Mouse (Mus musculus): Measurements from ENCODE around the gene Primpol.
"Not testable (repeated sequence)": the region's sequence is repeated elsewhere in the genome, so short reads cannot be mapped to it uniquely, and the experiment has no call there.

The Primpol gene

DNA sequence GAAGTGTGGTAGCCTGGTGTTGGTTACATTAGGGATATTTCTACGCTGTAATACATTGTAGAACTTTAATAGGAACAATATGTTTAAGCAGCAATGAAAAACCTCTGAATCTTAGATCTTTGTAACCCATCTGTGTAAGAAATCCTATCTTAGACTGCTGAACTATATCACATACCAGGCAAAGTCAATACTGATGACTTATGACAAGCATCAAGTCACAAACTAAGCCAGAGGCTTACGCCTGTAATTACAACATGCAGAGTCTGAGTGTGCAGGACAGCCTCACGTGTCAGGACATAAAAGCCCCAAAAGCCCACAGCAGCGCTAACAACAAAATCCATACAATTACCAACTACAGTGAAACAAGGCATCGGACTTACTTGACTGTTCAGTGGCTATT lies 13.4 kb downstream of the Primpol start:
- DNase-seq (ENCODE audit: low spot score in 2 of 2): no peak

DNA sequence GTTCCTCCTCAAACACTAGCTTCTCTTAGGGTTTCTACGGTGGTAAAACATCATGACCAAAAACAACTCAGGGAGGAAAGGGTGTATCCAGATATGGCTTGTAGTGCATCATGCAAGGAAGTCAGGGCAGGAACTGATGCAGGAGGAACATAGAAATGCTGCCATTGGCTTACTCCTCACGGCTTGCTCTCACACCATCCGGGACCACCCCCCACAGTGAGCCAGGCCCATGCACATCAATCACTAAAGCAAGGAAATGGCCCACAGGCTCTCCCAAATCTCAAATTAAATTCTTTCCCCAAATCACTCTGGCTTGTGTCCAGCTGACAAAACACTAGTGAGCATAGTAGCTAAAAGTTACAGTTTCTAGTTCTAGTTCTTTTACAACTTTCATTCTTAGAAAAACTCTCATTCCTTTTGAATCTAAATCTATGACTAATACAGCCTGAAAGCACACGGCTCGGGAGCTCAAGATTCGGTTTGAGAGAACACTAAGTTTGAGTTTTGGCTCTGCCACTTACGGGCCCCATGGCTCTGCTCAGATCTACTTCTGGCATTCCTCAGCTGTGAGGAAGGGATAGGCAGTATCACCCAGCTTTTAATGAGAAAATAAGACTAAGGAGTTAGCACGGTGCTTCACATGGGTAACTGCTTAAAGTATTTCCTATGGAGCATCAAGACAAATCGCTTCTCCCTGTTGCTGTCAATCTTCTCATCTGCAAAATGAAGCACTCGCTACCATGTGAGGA lies 15.9 kb downstream of the Primpol start:
- no peak for DNase-seq (ENCODE audit: low spot score in 2 of 2)

DNA sequence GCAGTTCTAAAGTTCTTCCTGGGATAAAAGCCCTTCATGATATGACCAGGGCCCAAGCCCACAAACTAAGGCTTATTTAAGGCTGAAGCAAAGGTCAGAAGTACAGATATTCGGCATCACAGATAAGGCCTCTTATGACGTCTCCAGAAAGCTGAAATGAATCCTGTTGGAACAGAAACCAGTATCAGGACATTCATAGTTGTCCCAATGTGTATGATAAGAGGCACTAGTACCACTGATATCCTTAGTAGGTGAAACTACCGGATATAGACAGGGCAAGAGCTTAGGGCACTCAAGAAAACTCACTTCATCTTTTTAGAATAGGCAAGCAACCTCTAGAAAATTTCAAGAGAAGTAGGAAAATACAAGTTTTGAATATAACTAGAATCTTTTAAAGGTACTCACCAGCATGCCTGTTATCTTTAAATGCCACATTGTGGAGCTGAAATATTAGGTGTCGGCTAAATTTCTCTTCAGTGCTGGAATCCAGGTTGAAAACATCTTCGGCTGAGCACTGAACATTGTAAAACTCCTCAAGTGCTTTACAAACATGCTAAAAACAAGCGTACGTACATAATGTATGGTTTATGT lies 17.6 kb downstream of the Primpol start:
- DNase-seq (ENCODE audit: low spot score in 2 of 2): no peak

DNA sequence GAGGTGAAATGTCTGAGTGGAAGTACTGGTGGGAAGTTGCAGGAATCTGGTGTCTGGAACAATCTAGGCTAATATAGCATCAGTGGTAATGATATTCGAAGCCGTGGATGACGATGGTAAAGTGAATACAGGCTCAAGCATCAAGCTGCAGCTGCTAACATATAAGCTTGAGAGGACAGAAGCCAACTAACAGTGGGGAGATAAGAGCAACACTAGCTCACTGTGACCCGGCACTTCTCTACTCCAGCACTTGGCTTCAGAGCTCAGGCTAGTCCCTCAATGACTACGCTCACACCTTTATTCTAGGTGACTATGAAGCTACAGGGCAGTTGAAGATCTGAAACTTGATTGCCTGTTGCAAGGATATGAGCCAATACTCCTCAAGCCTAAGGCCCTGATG lies 18.3 kb downstream of the Primpol start:
- DNase-seq (ENCODE audit: low spot score in 2 of 2): no peak

DNA sequence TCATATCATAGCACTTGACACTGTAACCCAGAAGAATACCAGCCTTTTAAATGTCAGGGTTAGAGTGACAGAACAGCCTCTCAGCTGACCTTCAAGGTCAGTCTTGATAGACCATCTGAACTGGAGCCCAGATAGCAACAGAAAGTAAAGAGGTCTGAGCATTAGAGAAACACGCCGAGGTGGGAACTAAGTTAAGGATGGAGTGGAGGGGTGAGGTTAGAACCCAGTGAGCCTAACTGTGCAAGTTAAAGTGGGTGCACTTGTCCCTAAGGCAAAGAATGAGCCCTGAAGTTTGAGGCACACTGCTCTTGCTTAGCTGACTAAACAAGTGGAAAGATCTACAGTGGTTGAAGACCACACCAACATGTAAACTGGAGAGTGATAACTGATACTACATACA lies 18.9 kb downstream of the Primpol start:
- no peak for DNase-seq (ENCODE audit: low spot score in 2 of 2)

DNA sequence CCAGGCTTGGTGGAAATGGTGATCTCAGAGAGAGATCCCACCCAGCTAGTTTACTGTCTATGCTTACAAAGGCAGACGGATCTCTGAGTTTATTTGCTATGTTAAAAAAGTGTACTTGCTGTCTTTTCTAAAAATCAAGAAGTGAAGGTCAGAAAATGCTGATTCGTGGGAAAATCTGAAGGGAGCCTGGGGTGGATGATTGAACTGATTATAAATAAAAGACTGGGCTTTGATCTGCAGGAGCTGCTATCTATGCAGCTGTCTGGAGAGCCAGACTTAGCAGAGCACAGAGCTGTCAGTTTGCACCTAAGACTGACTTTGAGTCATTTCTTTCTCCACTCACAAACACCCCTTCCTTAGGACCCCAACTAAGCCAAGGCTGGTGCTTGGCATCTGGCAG lies 19.6 kb downstream of the Primpol start:
- DNase-seq (ENCODE audit: low spot score in 2 of 2): no peak

DNA sequence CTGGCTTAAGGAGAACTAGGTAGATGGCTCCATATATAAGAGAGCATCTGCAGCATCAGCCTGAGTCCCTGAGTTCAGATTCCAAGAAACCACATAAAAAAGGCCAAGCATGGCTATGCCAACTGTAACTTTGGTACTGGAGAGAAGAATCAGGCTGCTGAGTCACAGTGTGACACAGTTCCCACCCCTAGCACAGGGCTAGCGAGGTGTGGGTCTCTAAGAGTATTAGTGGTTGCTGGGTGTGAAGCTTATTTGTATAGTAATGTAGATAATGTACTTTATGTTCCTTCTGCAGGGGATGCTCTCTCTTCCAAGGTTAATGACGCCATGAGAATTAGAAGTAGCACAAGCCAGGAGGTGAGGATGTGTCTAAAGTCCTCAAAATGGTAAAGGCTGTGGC lies 20.5 kb downstream of the Primpol start:
- no peak for DNase-seq (ENCODE audit: low spot score in 2 of 2)

DNA sequence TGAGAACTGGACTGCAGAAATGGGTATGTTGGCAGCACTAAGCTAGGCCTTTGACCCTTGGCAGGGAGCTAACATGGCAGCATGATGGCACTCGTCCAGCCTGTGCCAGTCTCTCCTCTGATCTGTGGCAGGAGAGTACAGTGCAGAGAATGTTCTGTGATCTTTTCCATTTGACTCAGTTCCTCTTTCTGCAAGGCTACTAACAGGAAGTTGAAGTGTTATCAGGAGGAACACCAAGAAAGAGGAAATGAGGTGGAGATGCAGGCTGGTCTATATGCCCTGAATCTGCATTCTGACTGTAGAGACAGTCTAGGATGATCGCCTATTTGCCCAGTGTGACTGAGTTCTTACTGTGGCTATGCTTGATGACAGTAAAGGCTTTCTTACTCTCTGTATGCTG lies 21.4 kb downstream of the Primpol start:
- no peak for DNase-seq (ENCODE audit: low spot score in 2 of 2)

DNA sequence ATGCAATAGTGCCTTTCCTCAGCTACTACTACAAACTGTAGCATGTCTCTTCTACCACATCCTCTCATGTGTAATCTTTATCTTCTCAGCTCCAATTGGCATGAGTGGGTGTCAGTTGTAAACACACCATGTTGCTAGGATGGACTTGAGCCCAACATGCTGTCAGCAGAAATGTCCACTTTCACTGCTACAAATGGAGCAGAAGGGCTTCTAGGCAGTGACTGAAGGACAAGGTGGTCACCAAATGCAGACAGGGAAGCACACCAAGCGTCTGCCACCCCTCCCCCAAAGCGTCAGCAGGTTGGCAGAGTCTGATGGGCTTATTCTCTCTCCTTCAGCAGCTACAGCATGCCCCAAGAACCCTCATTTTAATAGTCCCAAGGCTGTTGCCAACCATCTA lies 23.2 kb downstream of the Primpol start:
- DNase-seq (ENCODE audit: low spot score in 2 of 2): no peak

DNA sequence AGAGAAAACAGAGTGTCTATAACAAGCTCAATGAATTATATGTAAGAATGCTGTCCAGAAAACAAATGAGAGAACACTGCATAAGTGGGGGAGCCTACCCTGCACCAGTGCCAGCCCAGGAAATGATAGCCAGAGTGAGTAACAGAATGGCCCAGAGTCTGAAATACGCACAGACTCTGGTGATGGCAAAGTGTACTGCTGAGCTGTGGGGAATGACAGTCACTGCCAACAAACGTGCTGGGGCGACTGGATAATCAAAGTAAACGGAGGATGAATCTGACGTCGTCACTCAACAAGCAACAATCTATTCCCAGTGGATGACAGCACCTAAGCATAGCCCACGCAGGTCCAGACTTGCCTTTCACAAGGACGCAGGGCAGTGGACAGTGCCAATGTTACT lies 23.9 kb downstream of the Primpol start:
- DNase-seq (ENCODE audit: low spot score in 2 of 2): no peak

DNA sequence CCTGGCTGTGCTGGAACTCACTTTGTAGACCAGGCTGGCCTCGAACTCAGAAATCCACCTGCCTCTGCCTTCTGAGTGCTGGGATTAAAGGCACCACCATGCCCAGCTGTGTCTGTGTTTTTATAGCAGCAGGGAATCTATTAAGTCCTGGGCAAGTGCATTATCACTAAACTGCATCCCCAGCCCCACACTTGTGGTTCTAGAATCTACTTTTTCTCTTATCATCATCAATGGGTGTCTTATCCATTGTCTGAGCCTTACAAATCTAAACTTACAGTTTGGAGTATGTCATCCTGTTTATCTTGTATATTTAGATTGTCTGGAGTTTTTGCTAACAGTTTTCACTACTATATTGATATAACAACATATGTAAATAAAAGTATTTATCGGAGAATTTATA lies 28.3 kb downstream of the Primpol start:
- no peak for DNase-seq (ENCODE audit: low spot score in 2 of 2)

DNA sequence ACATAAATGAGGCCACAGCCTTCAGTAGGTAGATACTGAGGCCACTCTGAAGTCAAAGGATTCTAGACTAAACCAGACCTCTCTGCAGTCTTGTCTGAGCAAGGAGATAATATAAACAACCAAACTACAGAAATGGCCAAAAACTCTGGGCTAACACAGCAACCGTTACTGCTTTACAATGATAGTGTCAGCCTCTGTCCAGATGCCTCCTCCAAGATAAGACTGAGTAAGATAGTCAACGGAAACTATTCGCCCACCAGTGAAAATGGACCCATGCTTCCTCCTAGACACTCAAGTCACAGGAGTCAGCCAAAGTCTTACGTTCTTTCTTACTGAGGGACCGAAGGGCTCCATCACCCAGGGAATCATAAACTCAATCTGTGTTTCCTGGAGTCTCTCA lies 29.1 kb downstream of the Primpol start:
- no peak for DNase-seq (ENCODE audit: low spot score in 2 of 2)

DNA sequence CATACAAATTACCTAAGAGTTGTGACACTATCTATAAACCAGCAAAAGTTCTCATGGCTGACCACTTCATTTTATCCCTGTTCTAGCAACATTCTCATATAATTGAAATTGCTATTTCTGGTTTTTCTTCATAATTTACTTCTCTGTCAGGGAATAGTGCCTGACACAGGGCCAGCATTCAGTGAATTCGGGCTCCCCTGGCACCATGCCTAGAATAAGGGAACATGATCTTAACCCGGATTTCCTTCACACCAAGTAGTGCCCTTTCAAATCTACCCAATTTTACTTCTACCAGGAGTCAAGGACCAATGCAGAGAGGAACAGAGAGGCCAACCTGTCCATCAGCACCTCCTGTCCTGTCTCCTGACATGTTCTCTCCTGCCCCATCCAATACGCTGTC lies 31.4 kb downstream of the Primpol start:
- DNase-seq (ENCODE audit: low spot score in 2 of 2): no peak

DNA sequence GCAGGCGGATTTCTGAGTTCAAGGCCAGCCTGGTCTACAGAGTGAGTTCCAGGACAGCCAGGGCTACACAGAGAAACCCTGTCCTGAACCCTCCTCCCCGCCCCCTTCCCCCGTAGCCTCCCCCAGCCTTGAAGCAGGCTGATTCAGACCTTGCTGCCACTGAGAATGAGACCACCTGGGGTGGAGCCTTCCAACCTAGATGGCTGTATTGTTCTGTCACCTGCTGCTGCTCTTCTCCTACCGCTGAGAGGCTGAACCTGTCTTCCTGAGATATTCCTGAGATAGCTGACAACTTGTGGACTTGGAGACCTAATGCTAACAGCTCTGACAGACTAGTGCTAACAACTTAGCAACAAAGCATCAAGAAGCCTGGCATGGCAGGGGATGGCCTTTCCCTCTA lies 32.7 kb downstream of the Primpol start:
- DNase-seq (ENCODE audit: low spot score in 2 of 2): not testable (repeated sequence)

DNA sequence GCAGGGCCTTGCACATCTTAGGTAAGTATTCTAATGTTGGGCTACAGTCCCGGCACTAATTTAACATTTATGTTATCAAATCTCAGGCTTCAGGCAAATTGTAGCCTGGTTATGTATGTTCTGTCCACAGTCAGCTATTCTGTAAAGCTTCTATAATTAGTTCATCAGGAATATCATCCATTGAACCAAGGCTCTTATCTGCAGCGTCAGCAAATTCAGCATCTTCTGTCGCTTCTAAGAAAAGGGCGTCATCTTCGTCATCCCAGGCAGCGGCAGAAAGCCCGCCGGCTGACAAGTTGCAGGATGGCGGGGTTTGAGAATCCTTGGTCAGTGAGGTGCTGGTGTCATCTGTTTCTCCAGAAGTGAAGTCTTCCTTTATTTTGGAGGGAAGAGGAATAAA lies 38.2 kb downstream of the Primpol start:
- no peak for DNase-seq (ENCODE audit: low spot score in 2 of 2)

DNA sequence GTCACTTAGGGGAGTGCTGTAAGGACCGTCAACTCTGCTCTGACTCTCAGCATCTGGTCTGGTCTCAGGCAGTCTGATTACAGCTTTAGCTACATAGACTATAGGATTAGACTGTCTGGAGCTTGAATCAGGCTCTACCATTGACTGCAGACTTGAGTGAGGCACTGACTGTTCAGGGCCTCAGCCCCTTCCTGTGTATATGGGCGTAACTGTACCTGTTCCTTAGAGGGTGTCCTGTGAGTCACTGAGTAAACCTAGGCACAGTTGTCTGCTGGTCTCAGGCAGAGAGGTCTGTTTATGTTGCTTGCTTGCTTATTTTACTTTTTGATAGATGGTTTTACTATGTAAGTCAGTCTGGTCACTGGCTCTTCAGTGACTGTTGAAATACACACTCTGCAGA lies 43.0 kb downstream of the Primpol start:
- DNase-seq (ENCODE audit: low spot score in 2 of 2): no peak

DNA sequence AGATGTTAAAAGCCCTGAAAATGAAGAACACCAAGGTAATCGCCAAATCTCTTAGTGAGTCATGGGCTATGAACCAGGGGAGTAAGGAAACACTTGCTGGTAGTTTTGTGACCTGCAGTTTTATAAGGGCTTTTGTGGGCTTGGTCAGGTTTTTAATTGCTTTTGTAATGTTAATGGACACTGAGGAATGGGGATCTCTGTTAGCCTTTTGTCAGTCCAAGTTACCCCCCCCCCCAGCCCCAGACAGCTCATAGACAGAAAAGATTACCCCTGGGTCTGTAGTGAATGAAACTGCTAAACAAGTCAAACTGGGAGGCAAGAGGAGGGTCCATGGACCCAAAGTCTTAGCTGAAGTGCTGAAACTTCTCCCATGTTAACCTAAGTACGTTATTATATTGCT lies 43.6 kb downstream of the Primpol start:
- no peak for DNase-seq (ENCODE audit: low spot score in 2 of 2)

DNA sequence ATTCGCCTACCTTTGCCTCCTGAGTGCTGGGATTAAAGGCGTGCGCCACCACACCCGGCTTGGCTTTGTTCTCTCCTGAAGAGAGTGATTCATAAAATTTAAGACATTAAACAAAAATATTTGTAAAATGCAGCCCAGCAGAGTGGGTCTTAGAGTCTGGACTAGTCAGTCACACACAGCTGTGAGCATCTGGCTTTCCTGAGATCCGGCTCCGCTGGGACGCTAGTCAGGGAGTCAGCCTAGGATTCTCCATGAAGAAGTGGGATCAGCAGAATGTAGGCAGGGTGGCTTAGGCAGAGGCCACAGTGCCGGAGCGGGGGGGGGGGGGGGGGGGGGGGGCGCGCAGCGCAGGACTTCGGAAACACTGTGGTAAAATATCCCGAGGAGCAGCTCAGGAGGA lies 46.3 kb downstream of the Primpol start:
- DNase-seq (ENCODE audit: low spot score in 2 of 2): no peak

DNA sequence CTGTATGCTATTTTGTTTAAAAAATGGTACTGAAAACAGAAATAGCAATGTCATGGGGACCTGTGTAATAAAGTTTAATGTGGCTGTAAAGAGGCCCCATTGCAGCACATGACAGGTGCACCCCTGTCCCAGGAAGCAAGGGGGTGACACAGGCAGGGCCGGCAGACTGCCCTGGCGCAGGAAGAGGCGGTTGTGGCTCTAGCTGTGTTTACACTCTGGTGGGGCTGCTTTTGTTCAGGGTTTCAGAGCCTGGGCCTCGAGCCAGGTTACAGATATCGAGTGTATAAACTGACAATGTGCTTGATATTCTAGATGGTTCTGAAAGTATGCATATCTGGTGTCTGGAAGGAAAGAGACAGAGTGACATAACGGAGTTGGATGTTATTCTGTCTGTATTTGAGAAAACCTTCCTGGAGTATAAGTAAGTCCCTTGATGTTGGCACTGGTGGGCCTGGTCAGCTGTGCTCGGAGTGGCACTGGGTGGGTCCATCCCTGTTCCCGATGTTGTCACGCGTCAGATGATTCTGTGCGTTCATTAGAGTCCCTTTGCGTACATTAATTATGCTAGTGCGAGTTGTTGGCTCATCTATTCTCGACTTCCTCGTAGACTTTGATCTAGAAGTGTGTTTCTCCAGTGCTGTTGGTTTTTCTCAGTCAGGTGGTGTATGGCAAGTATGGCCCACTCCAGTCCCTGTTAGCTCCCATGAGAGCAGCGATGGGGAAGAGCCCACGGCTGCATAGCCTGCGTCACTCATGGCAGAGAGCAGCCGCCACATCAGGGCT lies 47.2 kb downstream of the Primpol start:
- DNase-seq (ENCODE audit: low spot score in 2 of 2): no peak

DNA sequence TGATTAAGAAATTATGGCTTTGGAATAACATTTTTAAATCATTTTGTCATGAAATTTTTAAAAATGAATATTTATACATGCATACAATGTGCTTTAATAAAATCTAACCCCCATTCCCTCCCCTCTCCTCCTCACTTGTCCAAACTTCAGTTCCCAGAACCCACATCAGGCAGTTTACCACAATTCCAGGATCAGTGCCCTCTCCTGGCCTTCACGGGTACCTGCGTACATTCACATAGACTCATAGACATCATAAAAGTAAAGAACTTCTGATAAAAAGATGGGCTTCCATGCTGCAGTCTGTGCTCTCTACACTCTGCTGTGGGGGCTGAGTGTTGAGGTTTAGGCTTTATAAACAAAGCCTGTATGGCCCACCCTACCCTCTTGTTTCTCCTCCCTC lies 48.1 kb downstream of the Primpol start:
- no peak for DNase-seq (ENCODE audit: low spot score in 2 of 2)

DNA sequence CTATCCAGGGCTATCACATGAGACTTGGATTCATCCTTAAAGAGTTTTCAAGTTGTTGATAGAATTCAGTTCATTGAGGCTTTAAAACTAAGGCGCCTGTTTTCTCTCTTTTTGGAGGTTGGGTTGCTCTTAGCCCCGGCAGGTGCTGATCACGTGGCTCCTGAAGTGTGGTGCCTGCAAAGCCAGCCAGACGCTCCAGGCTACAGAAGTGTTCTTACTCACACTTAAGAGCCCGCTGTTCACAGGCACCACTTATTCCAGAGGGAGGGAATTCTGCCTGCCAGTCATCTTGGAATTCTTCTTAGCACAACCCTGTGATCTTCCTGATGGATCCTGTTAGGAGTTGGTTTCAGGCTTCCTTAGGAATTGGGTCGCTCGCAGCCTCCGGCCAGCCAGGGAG lies 49.1 kb downstream of the Primpol start:
- DNase-seq (ENCODE audit: low spot score in 2 of 2): no peak

DNA sequence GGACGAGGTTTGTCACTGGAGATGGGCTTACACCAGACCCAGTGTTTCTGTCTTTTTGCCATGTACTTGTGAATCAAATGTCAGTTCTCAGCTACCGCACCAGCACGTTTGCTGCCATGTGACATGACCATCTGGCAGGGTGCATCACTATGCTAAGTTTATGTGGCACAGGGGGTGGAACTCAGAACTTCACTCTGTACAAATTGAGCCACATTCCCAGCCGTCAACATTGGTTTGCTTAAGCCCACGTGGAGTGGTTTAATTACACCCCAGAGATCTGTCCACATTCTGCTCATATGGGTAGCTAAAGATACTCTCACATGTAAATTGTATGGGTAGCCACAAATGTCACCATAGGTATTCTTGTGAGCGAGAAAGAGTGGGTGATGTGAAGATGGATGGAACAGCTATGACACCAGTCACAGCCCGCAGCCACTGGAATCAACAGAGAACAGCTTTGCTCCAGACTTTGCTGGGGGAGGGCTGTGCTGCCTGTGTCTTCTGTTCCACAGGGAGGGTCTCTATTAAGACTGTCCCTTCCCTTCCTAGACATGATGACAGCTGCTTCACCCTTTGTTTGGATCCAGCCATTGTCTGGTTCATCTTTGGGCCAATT lies 50.0 kb downstream of the Primpol start:
- no peak for DNase-seq (ENCODE audit: low spot score in 2 of 2)

DNA sequence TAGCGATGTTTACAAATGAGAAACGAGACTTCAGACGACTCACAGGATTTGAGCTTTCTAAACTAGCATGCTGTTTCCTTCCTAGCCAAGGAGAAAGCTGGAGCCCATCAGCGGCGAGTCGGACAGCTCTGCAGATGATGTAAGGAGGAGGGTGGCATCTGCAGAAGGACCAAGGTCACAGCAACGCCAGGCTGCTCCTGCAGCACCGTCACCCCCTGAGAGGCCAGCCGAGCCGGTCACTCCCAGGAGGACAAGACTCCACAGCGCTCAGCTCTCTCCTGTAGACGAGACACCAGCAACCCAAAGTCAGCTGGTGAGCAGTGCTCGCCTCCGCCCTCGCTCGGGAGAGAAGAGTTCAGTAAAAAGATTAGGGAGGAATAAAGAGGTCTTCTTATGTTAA lies 54.7 kb downstream of the Primpol start:
- no peak for DNase-seq (ENCODE audit: low spot score in 2 of 2)

Measured in urinary bladder, postnatal 36 days (tissue).